Mouse (Mus musculus) heart, postnatal 0 days (tissue): ENCODE data around the gene Bud13.

Experiments used
- CTCF ChIP-seq: IDR thresholded peaks from 2 replicates; pipeline ENCODE4 v1.5.1; 2016; ENCODE audit warnings: antibody characterized with exemption, control low read depth, low read depth
- EP300 ChIP-seq: IDR thresholded peaks from 2 replicates; pipeline ENCODE4 v1.6.1; 2016; ENCODE audit warnings: antibody characterized with exemption, low read depth

DNA sequence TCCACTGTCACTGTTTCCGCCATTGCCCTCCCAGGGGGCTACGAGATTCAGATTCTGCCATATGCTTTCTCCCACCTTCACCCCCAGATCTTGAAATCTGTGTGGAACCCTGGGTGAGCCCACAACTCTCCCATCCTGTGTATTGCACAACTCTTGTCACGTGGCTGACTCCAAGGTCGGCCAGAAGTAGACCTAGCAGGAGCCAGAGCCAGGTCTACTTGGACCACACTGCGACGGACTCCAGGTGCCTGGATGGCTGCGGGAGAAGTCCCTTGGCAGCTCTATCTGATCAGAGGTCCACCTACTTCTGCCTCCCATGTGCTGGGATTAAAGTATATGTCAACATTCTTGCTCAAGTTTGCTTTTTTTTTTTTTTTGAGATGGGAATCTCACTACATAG, 21.7 kb upstream of the Bud13 start:
- TF ChIP-seq CTCF (no peak), EP300 (no peak)
